Mouse (Mus musculus) limb, embryonic 10.5 days (tissue): ENCODE measurements around the gene Vps52. TPM values are rescaled to one million over a fixed set of nuclear protein-coding genes. Genes with fewer than 3 reads are reported as not detected.
A peak's percentile ranks its signal among the peaks of the same experiment; 100 is the strongest.

Experiments
- DNase-seq: peaks from one replicate; pipeline ENCODE4 v3.0.0-alpha.2; 2017; ENCODE audit warnings: low spot score
- H3K27ac ChIP-seq: fragments of 300-500 bp; sonication (generic); 2 replicates; pipeline ENCODE4 v1.5.1; 2016; ENCODE audit warnings: mild to moderate bottlenecking
- H3K27me3 ChIP-seq: fragments of 300-500 bp; sonication (generic); 2 replicates; pipeline ENCODE4 v1.6.1; 2016; ENCODE audit warnings: low read depth, mild to moderate bottlenecking; ENCODE audit not compliant: poor library complexity, severe bottlenecking
- H3K36me3 ChIP-seq: fragments of 300-500 bp; sonication (generic); 2 replicates; pipeline ENCODE4 v1.6.1; 2016; ENCODE audit warnings: mild to moderate bottlenecking, moderate library complexity
- H3K4me1 ChIP-seq: fragments of 300-500 bp; sonication (generic); 2 replicates; pipeline ENCODE4 v1.6.1; 2016
- H3K4me3 ChIP-seq: fragments of 300-500 bp; sonication (generic); 2 replicates; pipeline ENCODE4 v1.5.1; 2016; ENCODE audit warnings: mild to moderate bottlenecking, moderate library complexity
- H3K9me3 ChIP-seq: fragments of 300-500 bp; sonication (generic); replicated peaks from 2 replicates; pipeline ENCODE4 v1.6.1; 2016; ENCODE audit warnings: mild to moderate bottlenecking
- WGBS: fragments of 180-500 bp; shearing (Covaris S2); methylation state at CpG from one replicate; pipeline ENCODE4 v1.1.7; 2016; 5-methylcytosine and 5-hydroxymethylcytosine counted together
- polyA plus RNA-seq: library from polyadenylated mRNA; unstranded; fragments of >200 nt; fragmentation: Nextera tagmentation; extraction: Ambion mirVana; gene quantifications from 2 replicates; pipeline ENCODE4 v1.2.1, GENCODE M21; 2016

The Vps52 gene
- polyA plus RNA-seq, 1 experiment from 2014 or later, result 49.8 TPM

- peaks cover 34% of the 10 kb centered on the region for H3K4me1 ChIP-seq
- H3K9me3 ChIP-seq, result no peaks in the 10 kb centered on the region
- peak overlapping the region; percentile 77 for H3K4me3 ChIP-seq
- H3K36me3 ChIP-seq, result peaks cover 31% of the 10 kb centered on the region
- no peak for DNase-seq
- peaks cover 5% of the 10 kb centered on the region; the same call in 1 of the 2 replicates for H3K27me3 ChIP-seq
- WGBS, result 65% methylated on average over 21 of the region's 21 CpGs
- peak overlapping the region; percentile 91 for H3K27ac ChIP-seq
These were observed 27.2 kb upstream of the Vps52 start for GRCm38 (mm10) chr17:33928251-33928947.

- Histone ChIP-seq H3K4me1 (peaks cover 34% of the 10 kb centered on the region), H3K27ac (peak within 1 kb of the TSS; percentile 91), H3K4me3 (peak within 1 kb of the TSS; percentile 77), H3K9me3 (no peaks in the 10 kb centered on the region), H3K27me3 (peaks cover 5% of the 10 kb centered on the region; the same call in 1 of the 2 replicates), H3K36me3 (peaks cover 44% of the 10 kb centered on the region)
- WGBS, result under 1% methylated on average over 80 of the region's 80 CpGs
- DNase-seq, result peak; percentile 98
These were observed 26.0 kb upstream of the Vps52 start, which contains the start of gene Rgl2 for GRCm38 (mm10) chr17:33929371-33930279. Gene Rgl2, plus strand, starts transcription at chr17:33929543.

DNA sequence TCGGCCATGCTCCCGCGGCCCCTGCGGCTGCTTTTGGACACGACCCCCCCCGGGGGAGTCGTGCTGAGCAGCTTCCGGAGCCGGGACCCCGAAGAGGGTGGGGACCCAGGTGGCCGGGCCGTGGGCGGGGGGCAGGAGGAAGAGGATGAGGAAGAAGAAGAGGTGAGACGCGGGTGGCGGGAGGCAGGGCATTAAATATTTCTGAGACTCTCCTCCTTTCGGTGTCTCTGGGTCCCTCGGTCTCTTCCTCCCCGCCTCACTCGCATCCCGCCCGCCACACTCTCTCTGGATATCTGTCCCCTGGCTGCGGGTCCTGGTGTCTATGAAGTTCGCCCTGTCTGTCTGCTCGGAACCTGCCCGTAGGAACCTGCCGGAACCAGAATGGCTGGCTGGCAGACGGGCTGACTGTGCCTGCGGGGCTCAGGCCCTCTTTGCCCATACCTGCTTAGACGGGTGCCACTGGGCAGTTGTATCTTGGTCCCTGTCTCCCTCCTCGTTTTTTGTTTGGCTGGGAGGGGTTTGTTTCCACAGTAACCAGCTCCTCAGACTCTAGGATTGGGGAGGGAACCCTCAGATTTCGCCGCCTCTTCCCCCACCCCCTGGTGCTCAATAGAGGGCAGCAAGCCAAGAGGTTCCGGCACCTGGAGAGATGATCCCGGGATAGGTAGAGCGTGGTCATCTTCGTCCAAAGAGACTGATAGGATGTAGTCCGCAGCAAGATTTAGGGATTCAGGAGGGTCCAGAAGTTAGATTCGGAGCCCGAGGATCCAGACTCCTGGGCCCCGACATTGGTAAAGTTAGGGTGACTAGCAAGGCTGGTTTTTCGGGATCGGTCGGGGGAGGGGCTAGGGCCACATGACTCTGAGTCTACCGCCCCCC lies 25.1 kb upstream of the Vps52 start:
- peak; percentile 58 for DNase-seq
- H3K9me3 ChIP-seq, result no peaks in the 10 kb centered on the region
- H3K27ac ChIP-seq, result peak overlapping the region; percentile 91
- peak overlapping the region; percentile 77 for H3K4me3 ChIP-seq
- under 1% methylated on average over 45 of the region's 45 CpGs for WGBS
- peaks cover 53% of the 10 kb centered on the region for H3K36me3 ChIP-seq
- peaks cover 5% of the 10 kb centered on the region; the same call in 1 of the 2 replicates for H3K27me3 ChIP-seq
- H3K4me1 ChIP-seq, result peaks cover 34% of the 10 kb centered on the region

- DNase-seq, result no peak
- peaks cover 5% of the 10 kb centered on the region; the same call in 1 of the 2 replicates for H3K27me3 ChIP-seq
- H3K9me3 ChIP-seq, result no peaks in the 10 kb centered on the region
- H3K4me3 ChIP-seq, result peak overlapping the region; percentile 77
- H3K27ac ChIP-seq, result peak overlapping the region; percentile 91
- H3K36me3 ChIP-seq, result peaks cover 54% of the 10 kb centered on the region
- WGBS, result 35% methylated on average over 18 of the region's 18 CpGs
- peaks cover 34% of the 10 kb centered on the region for H3K4me1 ChIP-seq
These were observed 24.3 kb upstream of the Vps52 start for GRCm38 (mm10) chr17:33931159-33931866.

DNA sequence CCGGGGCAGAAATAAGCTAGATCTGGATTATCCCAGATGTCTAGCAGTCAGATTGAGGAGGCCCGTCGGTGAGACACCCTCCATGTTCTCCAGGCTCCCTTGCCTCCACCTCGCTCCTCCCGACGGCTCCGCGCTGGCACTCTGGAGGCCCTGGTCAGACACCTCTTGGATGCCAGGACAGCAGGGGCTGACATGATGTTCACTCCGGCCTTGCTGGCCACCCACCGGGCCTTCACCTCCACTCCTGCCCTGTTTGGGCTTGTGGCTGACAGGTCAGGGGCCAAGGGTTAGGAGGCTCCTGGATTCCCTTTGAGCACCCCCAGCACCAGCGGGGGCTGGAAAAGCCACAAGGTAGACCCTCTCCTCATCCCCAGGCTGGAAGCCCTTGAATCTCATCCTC lies 23.7 kb upstream of the Vps52 start:
- no peaks in the 10 kb centered on the region for H3K9me3 ChIP-seq
- H3K4me1 ChIP-seq, result peaks cover 34% of the 10 kb centered on the region
- no peak overlapping the region for H3K27ac ChIP-seq
- WGBS, result 89% methylated on average over 11 of the region's 11 CpGs
- no peak for DNase-seq
- peaks cover 54% of the 10 kb centered on the region for H3K36me3 ChIP-seq
- no peak overlapping the region for H3K4me3 ChIP-seq
- peaks cover 5% of the 10 kb centered on the region; the same call in 1 of the 2 replicates for H3K27me3 ChIP-seq

DNA sequence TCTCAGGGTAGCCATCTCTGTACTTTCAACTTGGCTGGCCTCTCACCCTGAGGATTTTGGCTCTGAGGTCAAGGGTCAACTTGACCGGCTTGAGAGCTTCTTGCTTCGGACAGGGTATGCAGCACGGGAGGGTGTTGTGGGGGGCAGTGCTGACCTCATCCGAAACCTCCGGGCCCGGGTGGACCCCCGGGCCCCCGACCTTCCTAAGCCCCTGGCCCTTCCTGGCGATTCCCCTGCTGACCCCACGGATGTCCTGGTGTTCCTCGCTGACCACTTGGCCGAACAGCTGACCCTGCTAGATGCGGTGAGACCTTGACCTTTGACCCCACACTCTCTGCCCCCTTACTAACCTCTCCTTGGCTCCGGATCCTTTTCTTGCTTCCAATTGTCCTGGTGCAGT lies 23.2 kb upstream of the Vps52 start:
- WGBS, result 91% methylated on average over 14 of the region's 14 CpGs
- H3K4me3 ChIP-seq, result no peak overlapping the region
- no peak for DNase-seq
- peaks cover 59% of the 10 kb centered on the region for H3K36me3 ChIP-seq
- H3K27me3 ChIP-seq, result peaks cover 5% of the 10 kb centered on the region; the same call in 1 of the 2 replicates
- H3K9me3 ChIP-seq, result no peaks in the 10 kb centered on the region
- H3K4me1 ChIP-seq, result peaks cover 34% of the 10 kb centered on the region
- no peak overlapping the region for H3K27ac ChIP-seq

- Histone ChIP-seq H3K36me3 (peaks cover 59% of the 10 kb centered on the region), H3K27me3 (peaks cover 5% of the 10 kb centered on the region; the same call in 1 of the 2 replicates), H3K4me1 (peaks cover 30% of the 10 kb centered on the region), H3K9me3 (no peaks in the 10 kb centered on the region), H3K4me3 (peak overlapping the region; percentile 1; the same call in 1 of the 2 replicates), H3K27ac (no peak overlapping the region)
- no peak for DNase-seq
- 92% methylated on average over 15 of the region's 15 CpGs for WGBS
These were observed 22.6 kb upstream of the Vps52 start for GRCm38 (mm10) chr17:33932970-33933369.

GRCm38 (mm10) chr17:33935422-33936055 lies 20.1 kb upstream of the Vps52 start:
- Histone ChIP-seq H3K27ac (no peak overlapping the region), H3K27me3 (peaks cover 5% of the 10 kb centered on the region; the same call in 1 of the 2 replicates), H3K36me3 (peaks cover 71% of the 10 kb centered on the region), H3K4me1 (peaks cover 22% of the 10 kb centered on the region), H3K4me3 (peak overlapping the region; percentile 20), H3K9me3 (no peaks in the 10 kb centered on the region)
- 89% methylated on average over 21 of the region's 21 CpGs for WGBS
- DNase-seq, result no peak

DNA sequence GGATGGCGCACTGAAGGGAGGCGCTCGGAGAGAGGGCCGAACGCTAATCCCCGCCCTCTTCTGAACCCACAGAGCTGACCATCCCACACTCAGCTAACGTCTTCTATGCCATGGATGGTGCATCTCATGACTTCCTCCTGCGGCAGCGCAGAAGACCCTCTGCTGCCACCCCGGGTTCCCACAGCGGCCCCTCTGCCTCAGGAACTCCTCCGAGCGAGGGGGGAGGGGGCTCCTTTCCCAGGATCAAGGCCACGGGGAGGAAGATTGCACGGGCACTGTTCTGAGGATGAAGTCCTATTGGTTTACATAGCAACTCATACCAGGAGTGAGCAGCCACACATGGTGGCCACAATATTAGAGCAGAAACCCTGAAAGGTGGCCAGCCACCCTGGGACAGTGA lies 18.6 kb upstream of the Vps52 start:
- H3K36me3 ChIP-seq, result peaks cover 75% of the 10 kb centered on the region
- WGBS, result 84% methylated on average over 15 of the region's 15 CpGs
- no peak overlapping the region for H3K27ac ChIP-seq
- no peak for DNase-seq
- H3K9me3 ChIP-seq, result no peaks in the 10 kb centered on the region
- H3K4me3 ChIP-seq, result no peak overlapping the region
- H3K4me1 ChIP-seq, result peaks cover 22% of the 10 kb centered on the region
- H3K27me3 ChIP-seq, result no peaks in the 10 kb centered on the region

DNA sequence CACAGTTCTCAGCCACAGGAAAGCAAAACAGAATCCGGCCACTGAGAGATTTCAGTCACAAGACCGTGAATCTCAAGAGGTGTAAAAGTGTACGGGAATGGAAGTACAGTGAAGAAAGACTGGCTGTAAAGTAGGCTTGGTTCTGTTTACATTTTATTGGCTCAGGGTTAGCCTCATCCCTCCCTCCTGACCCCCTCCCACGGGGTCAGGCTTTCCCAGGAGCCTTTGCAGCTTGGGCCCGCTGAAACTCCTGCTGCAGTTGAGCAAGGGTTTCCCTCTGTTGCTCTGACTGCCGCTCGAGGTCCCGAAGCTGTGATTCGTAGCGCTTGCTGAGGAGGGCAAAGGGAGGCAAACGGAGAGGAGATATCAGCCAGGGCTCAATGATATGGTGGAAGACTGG lies 16.8 kb upstream of the Vps52 start:
- WGBS, result 79% methylated on average over 11 of the region's 11 CpGs
- no peak for DNase-seq
- no peak overlapping the region for H3K27ac ChIP-seq
- peak overlapping the region; percentile 90 for H3K4me3 ChIP-seq
- no peaks in the 10 kb centered on the region for H3K27me3 ChIP-seq
- H3K4me1 ChIP-seq, result peaks cover 24% of the 10 kb centered on the region
- no peaks in the 10 kb centered on the region for H3K9me3 ChIP-seq
- peaks cover 75% of the 10 kb centered on the region for H3K36me3 ChIP-seq

- under 1% methylated on average over 36 of the region's 36 CpGs for WGBS
- Histone ChIP-seq H3K4me3 (peak within 1 kb of the TSS; percentile 90), H3K9me3 (no peaks in the 10 kb centered on the region), H3K36me3 (peaks cover 74% of the 10 kb centered on the region), H3K4me1 (peaks cover 24% of the 10 kb centered on the region), H3K27ac (peak within 1 kb of the TSS; percentile 86), H3K27me3 (no peaks in the 10 kb centered on the region)
- peak; percentile 87 for DNase-seq
These were observed 15.3 kb upstream of the Vps52 start, which contains the start of the genes Pfdn6 and Wdr46 for GRCm38 (mm10) chr17:33940206-33940805. Gene Pfdn6, minus strand, starts transcription at chr17:33940343. Gene Wdr46, plus strand, starts transcription at chr17:33940660.
